Mouse (Mus musculus): Measurements from ENCODE around the gene Tmx4. TPM values are rescaled to one million over a fixed set of nuclear protein-coding genes. Genes with fewer than 3 reads are reported as not detected.

Gene Tmx4
- polyA plus RNA-seq (2015; fragmentation: Nextera tagmentation; extraction: Ambion mirVana), result 35.9 and 36.0 TPM in 2 replicates

DNA sequence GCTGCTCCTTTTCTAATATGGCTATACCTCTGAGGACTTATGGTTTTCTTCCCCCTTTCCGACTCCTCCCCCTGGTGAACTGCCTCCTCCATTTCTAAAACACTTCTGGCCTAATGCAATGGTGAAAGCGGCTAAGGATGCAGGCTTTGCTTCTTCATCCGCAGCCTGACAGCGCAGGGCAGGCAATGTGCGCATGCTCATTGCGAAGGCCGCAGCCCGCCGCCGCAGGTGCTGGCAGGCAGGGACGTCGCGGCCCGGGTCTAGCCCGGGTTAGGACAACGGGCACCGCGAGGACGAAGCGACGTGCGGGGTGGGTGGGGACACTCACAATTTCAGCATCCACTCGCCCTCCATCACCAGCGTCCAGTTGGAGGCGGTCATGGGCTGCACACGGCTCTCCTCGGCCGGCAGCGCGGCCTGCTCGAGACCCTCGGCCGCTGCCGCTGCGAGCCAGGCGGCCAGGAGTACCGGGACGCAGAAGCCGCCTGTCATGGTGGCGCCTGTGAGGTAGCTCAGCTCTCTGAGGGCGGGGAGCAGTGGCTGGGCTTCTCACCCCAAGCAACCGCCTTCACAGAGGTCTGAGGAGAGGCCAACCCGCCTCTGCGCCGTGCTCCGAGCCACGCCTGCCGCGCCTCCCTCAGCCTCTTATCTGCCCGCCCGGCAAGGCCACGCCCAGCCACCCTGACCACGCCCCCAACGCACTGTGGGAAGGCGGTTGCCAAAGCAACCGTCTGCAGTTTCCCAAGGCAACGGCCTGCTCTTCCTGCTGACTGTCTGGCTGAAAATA is at the start of gene Tmx4:
Gene Tmx4 (minus strand): TSS at position 632 of the 787 bp plus-strand sequence.
- Histone ChIP-seq H3K9me3 (no peaks in the 10 kb centered on the region), H3K36me3 (peaks cover 6% of the 10 kb centered on the region), H3K27ac (replicated peaks) (peak within 1 kb of the TSS; percentile 99), H3K9ac (peak within 1 kb of the TSS; percentile 92), H3K27me3 (replicated peaks) (no peaks in the 10 kb centered on the region), H3K4me2 (peak within 1 kb of the TSS; percentile 83), H3K4me1 (peaks cover 45% of the 10 kb centered on the region), H3K4me3 (peak within 1 kb of the TSS; percentile 78)
- peak; percentile 96 for ATAC-seq (ENCODE audit: extremely low read depth, insufficient number of reproducible peaks, low FRiP score, low TSS enrichment)
- under 1% methylated on average over 54 of the region's 57 CpGs for WGBS

DNA sequence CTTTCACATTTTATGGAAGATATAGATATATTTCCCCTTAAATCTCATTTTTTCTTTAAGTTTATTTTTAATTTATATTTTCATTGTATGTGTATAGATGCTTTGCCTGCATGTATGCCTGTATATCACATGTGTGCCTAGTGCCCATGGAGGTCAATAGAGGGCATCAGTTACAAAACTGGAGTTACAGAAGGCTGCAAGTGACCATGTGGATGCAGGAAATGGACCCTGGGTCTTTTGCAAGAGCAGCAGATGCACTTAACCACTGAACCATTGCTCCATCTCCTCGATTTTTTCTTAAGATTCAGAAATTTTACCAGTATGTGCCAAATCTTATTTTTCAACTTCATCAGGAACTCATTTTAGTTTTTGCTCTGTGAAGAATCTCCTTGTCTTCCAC is 48.2 kb upstream of the Tmx4 start:
- no peak overlapping the region for H3K4me2 ChIP-seq
- no peak overlapping the region for H3K4me3 ChIP-seq
- WGBS, result 54% methylated on average over 1 of the region's 1 CpGs
- H3K36me3 ChIP-seq, result no peaks in the 10 kb centered on the region
- no peaks in the 10 kb centered on the region for H3K9me3 ChIP-seq
- H3K27me3 ChIP-seq (replicated peaks), result no peaks in the 10 kb centered on the region
- H3K27ac ChIP-seq (replicated peaks), result no peak overlapping the region
- ATAC-seq (ENCODE audit: extremely low read depth, insufficient number of reproducible peaks, low FRiP score, low TSS enrichment), result no peak
- H3K9ac ChIP-seq, result no peak overlapping the region
- no peaks in the 10 kb centered on the region for H3K4me1 ChIP-seq

DNA sequence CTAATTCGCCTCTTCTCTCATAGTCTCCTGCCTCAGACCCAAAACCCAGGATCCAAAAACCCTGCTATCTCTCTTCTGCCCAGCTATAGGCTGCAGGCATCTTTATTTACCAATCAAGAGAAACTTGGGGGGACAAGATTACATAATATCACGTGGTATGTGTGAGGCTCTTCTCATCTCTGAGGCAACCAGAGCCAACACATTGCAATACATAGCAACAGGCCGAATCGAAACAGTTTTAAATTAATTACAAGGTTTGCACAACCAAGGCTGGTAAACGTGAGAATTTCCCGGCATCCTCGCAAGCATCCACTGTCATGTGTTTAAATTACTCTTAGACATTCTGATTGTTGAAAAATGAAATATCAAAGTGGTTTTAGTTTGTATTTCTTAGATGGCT is 47.1 kb upstream of the Tmx4 start:
- no peak for ATAC-seq (ENCODE audit: extremely low read depth, insufficient number of reproducible peaks, low FRiP score, low TSS enrichment)
- 79% methylated on average over 7 of the region's 7 CpGs for WGBS

DNA sequence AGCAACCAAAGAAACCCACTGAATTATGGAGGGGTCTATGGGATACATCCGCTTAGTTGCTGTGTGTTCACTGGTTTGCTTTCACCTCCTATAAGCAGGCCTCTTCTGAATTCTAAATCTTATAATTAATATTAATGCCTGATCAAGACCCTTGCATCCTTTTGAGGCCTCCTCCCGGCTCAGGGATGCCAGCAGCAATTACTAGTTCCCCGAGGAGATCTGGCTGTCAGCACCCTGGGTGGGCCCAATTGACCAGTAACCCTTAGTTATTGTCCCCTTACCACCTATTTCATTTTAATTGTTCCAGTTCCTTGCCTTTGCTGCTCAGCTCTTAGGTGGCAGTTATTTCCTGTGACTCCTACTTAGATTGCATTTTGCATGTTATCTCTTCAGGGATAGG is 38.4 kb upstream of the Tmx4 start:
- Histone ChIP-seq H3K27ac (replicated peaks) (no peak overlapping the region), H3K9me3 (no peaks in the 10 kb centered on the region), H3K9ac (no peak overlapping the region), H3K36me3 (no peaks in the 10 kb centered on the region), H3K27me3 (replicated peaks) (no peaks in the 10 kb centered on the region), H3K4me3 (no peak overlapping the region), H3K4me1 (no peaks in the 10 kb centered on the region), H3K4me2 (no peak overlapping the region)
- WGBS, result 62% methylated on average over 3 of the region's 3 CpGs
- ATAC-seq (ENCODE audit: extremely low read depth, insufficient number of reproducible peaks, low FRiP score, low TSS enrichment), result no peak

More for the DNA sequence above, 47.1 kb upstream of the Tmx4 start:
- H3K27ac ChIP-seq (replicated peaks), result no peak overlapping the region
- no peaks in the 10 kb centered on the region for H3K36me3 ChIP-seq
- no peaks in the 10 kb centered on the region for H3K9me3 ChIP-seq
- no peaks in the 10 kb centered on the region for H3K4me1 ChIP-seq
- no peak overlapping the region for H3K9ac ChIP-seq
- H3K4me3 ChIP-seq, result no peak overlapping the region
- no peaks in the 10 kb centered on the region for H3K27me3 ChIP-seq (replicated peaks)
- H3K4me2 ChIP-seq, result no peak overlapping the region

DNA sequence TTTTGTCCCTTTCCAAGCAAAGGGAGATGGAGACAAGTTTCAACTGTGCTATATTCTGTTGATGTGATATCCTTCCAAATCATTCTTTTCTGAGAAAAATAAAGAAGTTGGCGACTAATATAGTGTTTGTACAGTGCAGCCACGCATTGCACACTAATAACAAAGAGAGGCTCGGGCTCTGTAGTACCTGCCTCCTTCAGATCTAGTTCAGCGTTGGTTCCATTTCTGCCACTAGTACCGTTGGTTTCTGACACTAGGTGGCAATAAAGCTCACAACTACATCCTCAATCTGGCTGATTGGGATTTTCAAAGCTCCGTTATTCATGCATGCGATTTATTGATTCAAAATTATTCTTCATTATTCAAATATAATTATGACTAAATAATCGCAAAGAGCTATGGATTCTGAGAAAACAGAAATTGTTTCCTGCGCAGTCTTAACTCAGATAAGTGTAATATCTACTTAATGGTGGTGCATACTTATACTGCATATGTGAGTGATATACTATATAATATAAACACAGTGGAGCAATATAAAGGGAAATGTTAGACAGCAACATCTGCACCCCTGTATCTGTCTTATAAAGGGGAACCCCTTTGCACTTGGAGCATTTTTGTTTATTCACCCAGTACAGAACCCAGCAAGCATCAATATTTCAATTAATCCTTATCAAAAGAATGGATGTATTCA is 37.5 kb upstream of the Tmx4 start:
- Histone ChIP-seq H3K4me3 (no peak overlapping the region), H3K9ac (no peak overlapping the region), H3K4me1 (no peaks in the 10 kb centered on the region), H3K4me2 (no peak overlapping the region), H3K27me3 (replicated peaks) (no peaks in the 10 kb centered on the region), H3K36me3 (no peaks in the 10 kb centered on the region), H3K27ac (replicated peaks) (no peak overlapping the region), H3K9me3 (no peaks in the 10 kb centered on the region)
- 25% methylated on average over 9 of the region's 9 CpGs for WGBS
- ATAC-seq (ENCODE audit: extremely low read depth, insufficient number of reproducible peaks, low FRiP score, low TSS enrichment), result no peak

DNA sequence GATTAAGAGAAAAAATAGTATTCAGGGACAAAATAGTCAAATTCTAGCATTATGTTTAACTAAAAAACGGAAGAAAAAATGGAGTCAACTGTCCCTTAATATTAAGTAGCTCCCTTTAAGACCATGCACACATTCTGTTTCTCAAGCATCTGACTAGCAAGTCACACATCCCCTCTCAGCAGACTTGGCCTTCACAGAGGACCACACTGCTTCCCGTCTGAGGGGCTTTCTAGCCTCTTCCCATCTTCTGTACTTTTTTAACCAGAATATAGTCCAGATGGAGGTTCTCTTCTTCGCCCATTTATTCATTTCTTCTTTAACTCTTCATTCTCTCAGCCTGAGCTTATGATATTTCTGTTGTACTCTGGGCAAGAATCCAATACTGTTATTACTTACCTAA is 35.6 kb upstream of the Tmx4 start:
- no peak overlapping the region for H3K27ac ChIP-seq (replicated peaks)
- no peak overlapping the region for H3K4me2 ChIP-seq
- no peak for ATAC-seq (ENCODE audit: extremely low read depth, insufficient number of reproducible peaks, low FRiP score, low TSS enrichment)
- no peak overlapping the region for H3K9ac ChIP-seq
- H3K4me3 ChIP-seq, result no peak overlapping the region
- H3K36me3 ChIP-seq, result no peaks in the 10 kb centered on the region
- no peaks in the 10 kb centered on the region for H3K27me3 ChIP-seq (replicated peaks)
- no peaks in the 10 kb centered on the region for H3K4me1 ChIP-seq
- H3K9me3 ChIP-seq, result no peaks in the 10 kb centered on the region
- WGBS, result 66% methylated on average over 3 of the region's 3 CpGs

DNA sequence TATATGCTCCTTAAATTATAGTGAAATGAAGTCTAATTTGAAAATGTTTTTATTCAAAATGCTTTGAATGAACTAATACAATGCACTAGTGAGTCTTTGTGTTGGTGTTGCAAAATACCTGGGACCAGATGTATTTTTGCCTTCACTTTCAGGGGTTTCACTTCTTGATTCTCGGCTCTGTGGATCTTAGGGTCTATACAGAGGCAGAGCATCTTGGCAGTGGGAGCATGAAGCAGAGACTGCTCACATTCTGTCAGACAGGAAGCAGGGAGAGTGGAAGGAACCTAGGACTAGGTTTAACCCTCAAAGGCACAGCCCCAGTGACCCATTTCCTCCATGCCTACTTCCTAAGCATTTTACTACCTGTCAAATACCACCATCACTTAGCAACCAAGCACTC is 31.5 kb upstream of the Tmx4 start:
- H3K9me3 ChIP-seq, result no peaks in the 10 kb centered on the region
- no peaks in the 10 kb centered on the region for H3K36me3 ChIP-seq
- no peak overlapping the region for H3K4me3 ChIP-seq
- H3K4me2 ChIP-seq, result no peak overlapping the region
- H3K4me1 ChIP-seq, result no peaks in the 10 kb centered on the region
- no peak overlapping the region for H3K27ac ChIP-seq (replicated peaks)
- 77% methylated on average over 1 of the region's 1 CpGs for WGBS
- H3K9ac ChIP-seq, result no peak overlapping the region
- no peak for ATAC-seq (ENCODE audit: extremely low read depth, insufficient number of reproducible peaks, low FRiP score, low TSS enrichment)
- H3K27me3 ChIP-seq (replicated peaks), result no peaks in the 10 kb centered on the region

DNA sequence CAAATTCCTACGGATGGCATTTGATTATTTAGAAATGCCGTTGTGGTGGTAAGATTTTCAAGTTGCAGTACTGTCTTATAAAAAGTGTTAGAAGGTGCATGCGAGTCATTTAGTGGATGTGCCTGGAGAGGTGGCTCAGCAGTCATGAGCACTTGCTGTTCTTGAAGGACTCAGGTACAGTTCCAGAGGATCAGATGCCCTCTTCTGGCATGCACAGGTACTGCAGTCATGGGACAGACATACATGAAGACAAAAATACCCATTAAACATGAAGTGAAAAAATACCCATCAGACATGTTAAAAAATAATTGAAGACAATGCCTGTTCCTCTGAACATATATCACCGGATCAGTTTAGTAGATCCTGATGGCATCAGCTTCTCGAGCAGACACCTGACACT is 29.7 kb upstream of the Tmx4 start:
- H3K9ac ChIP-seq, result no peak overlapping the region
- H3K4me3 ChIP-seq, result no peak overlapping the region
- no peaks in the 10 kb centered on the region for H3K4me1 ChIP-seq
- no peaks in the 10 kb centered on the region for H3K9me3 ChIP-seq
- H3K36me3 ChIP-seq, result no peaks in the 10 kb centered on the region
- no peaks in the 10 kb centered on the region for H3K27me3 ChIP-seq (replicated peaks)
- no peak for ATAC-seq (ENCODE audit: extremely low read depth, insufficient number of reproducible peaks, low FRiP score, low TSS enrichment)
- no peak overlapping the region for H3K4me2 ChIP-seq
- H3K27ac ChIP-seq (replicated peaks), result no peak overlapping the region
- WGBS, result 65% methylated on average over 5 of the region's 5 CpGs

DNA sequence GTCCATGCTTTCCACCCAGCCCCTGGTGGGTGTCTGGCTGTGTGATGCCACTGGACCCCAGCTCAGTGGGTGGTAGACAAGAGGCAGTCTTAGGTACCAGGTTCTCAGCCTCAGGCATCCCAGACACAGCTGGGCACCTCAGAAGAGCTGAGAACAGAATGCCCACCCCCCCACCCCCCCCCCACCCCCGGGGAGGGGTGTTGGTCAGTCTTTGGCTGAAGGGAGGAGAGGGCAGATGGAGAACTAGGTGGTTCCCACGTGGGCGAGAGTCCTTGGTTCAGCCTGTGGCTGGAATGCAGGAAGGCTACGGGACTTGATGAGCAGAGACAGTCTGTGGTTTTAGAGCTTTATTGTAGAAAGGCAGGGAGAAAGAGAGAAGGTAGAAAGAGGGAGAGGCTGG is 12.5 kb upstream of the Tmx4 start:
- Histone ChIP-seq H3K9me3 (no peaks in the 10 kb centered on the region), H3K4me3 (no peak overlapping the region), H3K4me1 (no peaks in the 10 kb centered on the region), H3K4me2 (no peak overlapping the region), H3K27me3 (replicated peaks) (no peaks in the 10 kb centered on the region), H3K9ac (no peak overlapping the region), H3K36me3 (no peaks in the 10 kb centered on the region), H3K27ac (replicated peaks) (no peak overlapping the region)
- WGBS, result 13% methylated on average over 4 of the region's 4 CpGs
- no peak for ATAC-seq (ENCODE audit: extremely low read depth, insufficient number of reproducible peaks, low FRiP score, low TSS enrichment)

DNA sequence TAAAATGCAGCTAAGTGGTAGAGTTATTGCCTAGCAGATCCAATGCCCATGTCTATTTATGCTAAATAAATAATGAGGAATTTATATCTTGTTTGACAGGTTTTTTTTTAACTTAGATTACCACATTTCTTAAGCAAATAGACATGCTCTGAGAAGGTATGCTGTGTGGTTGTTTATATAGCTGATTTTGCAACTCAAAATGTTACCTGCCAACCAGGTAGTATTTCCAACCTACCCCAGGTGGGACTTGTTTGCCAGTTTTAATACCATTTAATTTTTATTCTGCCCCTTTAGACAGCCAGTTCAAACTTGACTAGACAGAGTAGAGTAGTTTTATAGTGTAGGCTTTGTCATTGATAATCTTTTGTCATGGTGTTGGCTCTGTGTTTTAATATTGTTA is 10.7 kb upstream of the Tmx4 start:
- Histone ChIP-seq H3K4me2 (no peak overlapping the region), H3K9ac (no peak overlapping the region), H3K27me3 (replicated peaks) (no peaks in the 10 kb centered on the region), H3K27ac (replicated peaks) (no peak overlapping the region), H3K4me3 (no peak overlapping the region), H3K36me3 (no peaks in the 10 kb centered on the region), H3K9me3 (no peaks in the 10 kb centered on the region; the same call in 1 of the 2 replicates), H3K4me1 (no peaks in the 10 kb centered on the region)
- no peak for ATAC-seq (ENCODE audit: extremely low read depth, insufficient number of reproducible peaks, low FRiP score, low TSS enrichment)

DNA sequence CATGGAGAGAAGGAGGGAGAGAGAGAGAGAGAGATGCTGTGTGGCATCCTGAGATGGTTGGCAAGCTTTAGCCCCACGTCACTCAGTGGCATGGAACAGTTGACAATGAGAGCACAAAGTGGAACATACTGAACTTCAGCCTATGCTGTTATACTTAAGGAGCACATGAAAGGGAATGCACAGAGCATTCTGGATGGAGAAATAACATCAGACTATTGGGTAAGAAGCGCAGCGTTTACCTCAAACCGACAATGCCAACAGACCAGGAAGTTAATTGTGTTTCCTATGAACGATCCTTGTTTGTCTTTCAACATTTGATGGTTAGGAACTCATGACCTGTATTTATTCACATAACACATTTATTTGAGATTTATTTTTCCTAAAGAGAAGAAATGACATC is 8.8 kb upstream of the Tmx4 start:
- Histone ChIP-seq H3K27ac (replicated peaks) (no peak overlapping the region), H3K4me3 (no peak overlapping the region), H3K4me2 (no peak overlapping the region), H3K9me3 (no peaks in the 10 kb centered on the region; the same call in 1 of the 2 replicates), H3K4me1 (peaks cover 10% of the 10 kb centered on the region), H3K27me3 (replicated peaks) (no peaks in the 10 kb centered on the region), H3K36me3 (no peaks in the 10 kb centered on the region), H3K9ac (no peak overlapping the region)
- no peak for ATAC-seq (ENCODE audit: extremely low read depth, insufficient number of reproducible peaks, low FRiP score, low TSS enrichment)
- 78% methylated on average over 5 of the region's 5 CpGs for WGBS

DNA sequence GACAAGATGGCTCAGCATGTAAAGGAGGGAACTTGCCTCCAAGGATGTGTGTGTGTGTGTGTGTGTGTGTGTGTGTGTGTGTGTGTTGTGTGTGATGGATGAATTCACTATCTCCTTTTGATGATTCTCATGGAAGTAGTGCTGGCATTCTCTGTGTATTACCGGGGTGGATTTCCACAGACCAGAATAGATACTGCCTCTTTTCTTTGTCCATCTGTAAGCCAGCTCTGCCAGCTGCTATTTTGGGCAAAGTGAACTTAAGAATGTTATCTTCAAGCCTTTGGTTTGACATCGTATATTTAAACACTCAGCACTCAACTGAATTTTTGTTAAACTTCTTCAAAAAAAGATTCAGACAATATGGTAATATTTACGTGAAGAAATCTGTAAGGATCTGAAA is 5.1 kb upstream of the Tmx4 start:
- Histone ChIP-seq H3K27ac (replicated peaks) (peak overlapping the region; percentile 36; the same call in 1 of the 2 replicates), H3K27me3 (replicated peaks) (no peaks in the 10 kb centered on the region), H3K4me3 (no peak overlapping the region), H3K9me3 (no peaks in the 10 kb centered on the region; the same call in 1 of the 2 replicates), H3K4me2 (no peak overlapping the region), H3K9ac (no peak overlapping the region), H3K4me1 (peaks cover 37% of the 10 kb centered on the region), H3K36me3 (no peaks in the 10 kb centered on the region)
- ATAC-seq (ENCODE audit: extremely low read depth, insufficient number of reproducible peaks, low FRiP score, low TSS enrichment), result no peak
- WGBS, result 34% methylated on average over 3 of the region's 3 CpGs

Data from heart, embryonic 13.5 days (tissue).